Mouse (Mus musculus) CH12.LX (cell line): ENCODE measurements around the gene Hspbp1. TPM values are rescaled to one million over a fixed set of nuclear protein-coding genes. Genes with fewer than 3 reads are reported as not detected.

ENCODE experiments used
- DNase-seq: peaks from one replicate; pipeline ENCODE4 v3.0.0-alpha.2; 2013; ENCODE audit errors: extremely low read depth
- H3K27ac ChIP-seq: 2 replicates; pipeline ENCODE4 v1.5.1; 2012; ENCODE audit warnings: low read depth, mild to moderate bottlenecking, control low read depth, moderate library complexity; ENCODE audit not compliant: insufficient read depth
- H3K27me3 ChIP-seq: replicated peaks from 2 replicates; pipeline ENCODE3; 2012; ENCODE audit warnings: inconsistent platforms
- H3K36me3 ChIP-seq, 2 experiments: replicated peaks in 1 of 2; 2 replicates each; pipeline versions ENCODE3 to v1.6.1; 2012; ENCODE audit warnings: inconsistent platforms in 1 of 2, low read length in 1 of 2, mild to moderate bottlenecking in 1 of 2, mixed read lengths in 1 of 2, moderate library complexity in 1 of 2; ENCODE audit not compliant: control insufficient read depth in 1 of 2, insufficient read depth in 1 of 2
- H3K4me1 ChIP-seq, 2 experiments: 2 replicates each; pipeline ENCODE4 v1.6.1; 2012; ENCODE audit warnings: inconsistent platforms in 1 of 2, moderate library complexity in 1 of 2; ENCODE audit not compliant: insufficient read depth in 2 of 2, control insufficient read depth in 1 of 2
- H3K4me2 ChIP-seq: 2 replicates; pipeline ENCODE4 v1.6.1; 2012; ENCODE audit warnings: low read depth, mild to moderate bottlenecking, control low read depth; ENCODE audit not compliant: poor library complexity, insufficient read depth, severe bottlenecking
- H3K4me3 ChIP-seq, 3 experiments: fragments of 150-350 bp in 1 of 3; sonication (generic) in 1 of 3; replicated peaks in 1 of 3; 2 replicates each; pipeline versions ENCODE3 to v1.5.1; 2011 to 2012; ENCODE audit warnings: low read depth in 2 of 3, low read length in 2 of 3, mild to moderate bottlenecking in 2 of 3, moderate library complexity in 2 of 3, control low read depth in 1 of 3, improper control_type of control experiment in 1 of 3, inconsistent platforms in 1 of 3, mixed read lengths in 1 of 3; ENCODE audit not compliant: poor library complexity in 1 of 3
- H3K79me2 ChIP-seq: replicated peaks from 2 replicates; pipeline ENCODE4 v1.6.1; 2012; ENCODE audit warnings: mild to moderate bottlenecking, moderate library complexity; ENCODE audit not compliant: control insufficient read depth, poor library complexity, insufficient read depth, severe bottlenecking; ENCODE audit errors: extremely low read depth
- H3K9ac ChIP-seq: 2 replicates; pipeline ENCODE4 v1.6.1; 2012; ENCODE audit warnings: low read depth, mild to moderate bottlenecking, control low read depth, moderate library complexity; ENCODE audit not compliant: insufficient read depth
- H3K9me3 ChIP-seq: replicated peaks from 2 replicates; pipeline ENCODE3; 2012; ENCODE audit warnings: low read length, inconsistent platforms, mixed read lengths
- CHD1 ChIP-seq: IDR thresholded peaks from 2 replicates; pipeline ENCODE4 v1.6.1; 2012; ENCODE audit warnings: low read depth, low read length, improper control_type of control experiment, inconsistent platforms
- CHD2 ChIP-seq: IDR thresholded peaks from 2 replicates; pipeline ENCODE4 v1.6.1; 2011; ENCODE audit warnings: low read length, improper control_type of control experiment
- CTCF ChIP-seq, 2 experiments: IDR thresholded peaks in 1 of 2; conservative IDR thresholded peaks in 1 of 2; 2 replicates each; pipeline ENCODE4 v1.5.1; 2011 to 2012; ENCODE audit warnings: low read depth in 2 of 2, low read length in 2 of 2, improper control_type of control experiment in 1 of 2, inconsistent platforms in 1 of 2, mild to moderate bottlenecking in 1 of 2, moderate library complexity in 1 of 2
- E2F4 ChIP-seq: IDR thresholded peaks from 2 replicates; pipeline ENCODE4 v1.6.1; 2011; ENCODE audit warnings: low read depth, low read length, improper control_type of control experiment; ENCODE audit not compliant: insufficient replicate concordance
- ELF1 ChIP-seq: IDR thresholded peaks from 2 replicates; pipeline ENCODE4 v1.6.1; 2014; ENCODE audit warnings: low read depth, mild to moderate bottlenecking, inconsistent platforms, low read length, improper control_type of control experiment
- EP300 ChIP-seq: IDR thresholded peaks from 2 replicates; pipeline ENCODE4 v1.6.1; 2011; ENCODE audit warnings: low read length, improper control_type of control experiment
- ETS1 ChIP-seq: conservative IDR thresholded peaks from 2 replicates; pipeline ENCODE4 v1.6.1; 2012; ENCODE audit warnings: low read depth, mild to moderate bottlenecking, inconsistent platforms, low read length, improper control_type of control experiment, moderate library complexity
- GABPA ChIP-seq: IDR thresholded peaks from 2 replicates; pipeline ENCODE4 v1.6.1; 2012; ENCODE audit warnings: low read depth, low read length, improper control_type of control experiment, inconsistent platforms; ENCODE audit not compliant: insufficient replicate concordance
- HCFC1 ChIP-seq: IDR thresholded peaks from 2 replicates; pipeline ENCODE4 v1.6.1; 2012; ENCODE audit warnings: low read depth, mild to moderate bottlenecking, inconsistent platforms, low read length, improper control_type of control experiment
- IRF4 ChIP-seq: IDR thresholded peaks from 2 replicates; pipeline ENCODE4 v1.6.1; 2014; ENCODE audit warnings: low read depth, mild to moderate bottlenecking, inconsistent platforms, low read length, improper control_type of control experiment
- KAT2A ChIP-seq: IDR thresholded peaks from 2 replicates; pipeline ENCODE4 v1.6.1; 2012; ENCODE audit warnings: low read length, improper control_type of control experiment, inconsistent platforms; ENCODE audit not compliant: insufficient replicate concordance
- MAFK ChIP-seq: IDR thresholded peaks from 2 replicates; pipeline ENCODE4 v1.6.1; 2011; ENCODE audit warnings: low read length, improper control_type of control experiment; ENCODE audit not compliant: insufficient replicate concordance
- NELFE ChIP-seq: IDR thresholded peaks from 2 replicates; pipeline ENCODE4 v1.6.1; 2011; ENCODE audit warnings: low read depth, low read length, improper control_type of control experiment
- RAD21 ChIP-seq: IDR thresholded peaks from 2 replicates; pipeline ENCODE4 v1.6.1; 2011; ENCODE audit warnings: low read depth, mild to moderate bottlenecking, low read length, improper control_type of control experiment, moderate library complexity
- RCOR1 ChIP-seq: conservative IDR thresholded peaks from 2 replicates; pipeline ENCODE4 v1.6.1; 2012; ENCODE audit warnings: low read depth, mild to moderate bottlenecking, inconsistent platforms, low read length, improper control_type of control experiment
- SMC3 ChIP-seq: IDR thresholded peaks from 2 replicates; pipeline ENCODE4 v1.6.1; 2011; ENCODE audit warnings: low read depth, low read length, improper control_type of control experiment
- UBTF ChIP-seq: IDR thresholded peaks from 2 replicates; pipeline ENCODE4 v1.6.1; 2012; ENCODE audit warnings: low read depth, mild to moderate bottlenecking, inconsistent platforms, low read length, improper control_type of control experiment, moderate library complexity
- USF2 ChIP-seq: conservative IDR thresholded peaks from 2 replicates; pipeline ENCODE4 v1.6.1; 2011; ENCODE audit warnings: low read depth, low read length, improper control_type of control experiment
- ZKSCAN1 ChIP-seq: IDR thresholded peaks from 2 replicates; pipeline ENCODE4 v1.6.1; 2012; ENCODE audit warnings: low read depth, inconsistent platforms, low read length, improper control_type of control experiment, borderline replicate concordance
- ZMIZ1 ChIP-seq: IDR thresholded peaks from 2 replicates; pipeline ENCODE4 v1.6.1; 2012; ENCODE audit warnings: low read depth, mild to moderate bottlenecking, inconsistent platforms, low read length, improper control_type of control experiment
- ZNF384 ChIP-seq: IDR thresholded peaks from 2 replicates; pipeline ENCODE4 v1.6.1; 2012; ENCODE audit warnings: low read depth, low read length, improper control_type of control experiment, inconsistent platforms
- dilution Hi-C: fragments of 300-500 bp; cut with MboI; formaldehyde crosslinking; loops from 2 replicates; pipeline ENCODE4 v1.14.3; 2020; ENCODE audit warnings: low sequenced_read_pairs; ENCODE audit not compliant: extremely low pct_unique_long_range_greater_than_20kb, extremely low pct_ligation_motif_present
- in situ Hi-C: fragments of 300-500 bp; cut with MboI; formaldehyde crosslinking; loops from 3 replicates; pipeline ENCODE4 v1.14.3; 2019; ENCODE audit warnings: low sequenced_read_pairs, low pct_ligation_motif_present, low pct_unique_long_range_greater_than_20kb, mixed read lengths
- polyA plus RNA-seq: library from polyadenylated mRNA; unstranded; fragments of >175 nt; gene quantifications from 2 replicates; pipeline ENCODE4 v1.2.1, GENCODE M21; 2012; ENCODE audit warnings: low read depth; ENCODE audit not compliant: insufficient read length
- total RNA-seq, 2 experiments: library from RNA; depleted of rRNA; stranded (reverse); fragments of 300-350 nt in 1 of 2; fragments of >200 nt in 1 of 2; gene quantifications; 2 replicates each; pipeline ENCODE4 v1.2.3; 2012 to 2014

Gene Hspbp1
- total and polyA plus RNA-seq, 3 experiments = 90.6 to 131 (median 98.8) TPM

GRCm38 (mm10) chr7:4641155-4641554 is 43.7 kb downstream of the Hspbp1 start:
- no peak overlapping the region for H3K4me2 ChIP-seq
- no peaks in the 10 kb centered on the region for H3K9me3 ChIP-seq
- H3K27ac ChIP-seq = no peak overlapping the region
- H3K36me3 ChIP-seq = peaks cover 81 to 88% of the 10 kb centered on the region in 2 experiments
- TF ChIP-seq IRF4 (no peak), SMC3 (peak; percentile 20; the same call in 1 of the 2 replicates), RAD21 (peak; percentile 7), CHD2 (no peak), CTCF (conservative IDR thresholded peaks at IDR 0.05 in 1 of 2, IDR thresholded peaks at IDR 0.05 in 1 of 2; ENCODE audit: low read depth in 2 of 2, low read length in 2 of 2) (peak in 1 of 2 experiments; percentile 39; a peak in 2 of 4 replicates)
- TF ChIP-seq, all 38 proteins: peak for 3
- Histone ChIP-seq H3K27me3 (no peaks in the 10 kb centered on the region), H3K9ac (no peak overlapping the region), H3K4me3 (no peak overlapping the region), H3K79me2 (0 out of 2 replicates have a peak, but pooled peaks cover 11% of the 10 kb centered on the region), H3K4me1 (no peaks in the 10 kb centered on the region)
- in situ Hi-C loops = no loop called here
- dilution Hi-C loops = no loop called here
- no peak for DNase-seq

- no peak for TF ChIP-seq EP300
- no peak for TF ChIP-seq USF2
- TF ChIP-seq ELF1 = no peak
- TF ChIP-seq UBTF = no peak
- TF ChIP-seq E2F4 = no peak
- no peak for DNase-seq
- H3K79me2 ChIP-seq = no peaks in the 10 kb centered on the region
- no peak overlapping the region for H3K4me3 ChIP-seq
- no peaks in the 10 kb centered on the region for H3K9me3 ChIP-seq
- H3K36me3 ChIP-seq = peaks cover 78 to 85% of the 10 kb centered on the region in 2 experiments
- in situ Hi-C loops = no loop called here
- no peaks in the 10 kb centered on the region for H3K27me3 ChIP-seq
- no peak overlapping the region for H3K4me2 ChIP-seq
- no peak overlapping the region for H3K9ac ChIP-seq
- H3K4me1 ChIP-seq = no peaks in the 10 kb centered on the region
- dilution Hi-C loops = no loop called here
- H3K27ac ChIP-seq = no peak overlapping the region
Measured at GRCm38 (mm10) chr7:4636179-4636578, 48.7 kb downstream of the Hspbp1 start.

- H3K4me1 ChIP-seq = no peaks in the 10 kb centered on the region
- dilution Hi-C loops (no loop called here), in situ Hi-C loops (no loop called here)
- H3K27me3 ChIP-seq = no peaks in the 10 kb centered on the region
- H3K27ac ChIP-seq = no peak within 1 kb of the TSS
- TF ChIP-seq RCOR1 (no peak), KAT2A (no peak), UBTF (no peak), IRF4 (no peak), NELFE (no peak), GABPA (no peak), HCFC1 (no peak), ZNF384 (no peak), ZKSCAN1 (no peak), CTCF (conservative IDR thresholded peaks at IDR 0.05 in 1 of 2, IDR thresholded peaks at IDR 0.05 in 1 of 2; ENCODE audit: low read depth in 2 of 2, low read length in 2 of 2) (no peak), MAFK (no peak), ETS1 (no peak), ZMIZ1 (no peak), CHD1 (no peak)
- H3K4me3 ChIP-seq = no peak within 1 kb of the TSS
- H3K9ac ChIP-seq = no peak within 1 kb of the TSS
- H3K36me3 ChIP-seq = peaks cover 69 to 87% of the 10 kb centered on the region in 2 experiments
- no peak within 1 kb of the TSS for H3K4me2 ChIP-seq
- no peaks in the 10 kb centered on the region for H3K9me3 ChIP-seq
- H3K79me2 ChIP-seq = no peaks in the 10 kb centered on the region
- no peak for DNase-seq
Measured at GRCm38 (mm10) chr7:4631031-4631430, 53.8 kb downstream of the Hspbp1 start, which contains the start of gene Tmem86b. TSS of gene Tmem86b (minus strand) at chr7:4631422.
